Mouse (Mus musculus) heart, embryonic 14.5 days (tissue): ENCODE measurements around the gene Odf3b. TPM values are rescaled to one million over a fixed set of nuclear protein-coding genes. Genes with fewer than 3 reads are reported as not detected.
A peak's percentile ranks its signal among the peaks of the same experiment; 100 is the strongest.

Source experiments
- ATAC-seq: fragments of 200-750 bp; cut with Nextera tagmentation; 2 replicates; pipeline ENCODE4 v1.8.0; 2017; ENCODE audit warnings: low read depth, moderate TSS enrichment; ENCODE audit not compliant: insufficient number of reproducible peaks, insufficient read depth, low FRiP score
- H3K27ac ChIP-seq, 2 experiments: fragments of 200-500 bp in 1 of 2; fragments of 300-500 bp in 1 of 2; sonication (generic) in 1 of 2; replicated peaks in 1 of 2; 2 replicates each; pipeline ENCODE4 v1.5.1; 2012 to 2014; ENCODE audit warnings: low read depth in 2 of 2, low read length in 2 of 2, control low read depth in 1 of 2, mild to moderate bottlenecking in 1 of 2, mixed read lengths in 1 of 2; ENCODE audit not compliant: control insufficient read depth in 1 of 2, insufficient read depth in 1 of 2
- H3K27me3 ChIP-seq: fragments of 300-500 bp; sonication (generic); 2 replicates; pipeline ENCODE4 v1.6.1; 2014; ENCODE audit warnings: mild to moderate bottlenecking, low read length, control low read depth; ENCODE audit not compliant: control insufficient read depth, insufficient read depth
- H3K36me3 ChIP-seq: fragments of 300-500 bp; sonication (generic); 2 replicates; pipeline ENCODE4 v1.6.1; 2014; ENCODE audit warnings: mild to moderate bottlenecking, control low read depth, low read length, mixed read lengths; ENCODE audit not compliant: control insufficient read depth, insufficient read depth
- H3K4me1 ChIP-seq, 2 experiments: fragments of 200-500 bp in 1 of 2; fragments of 300-500 bp in 1 of 2; sonication (generic) in 1 of 2; 2 replicates each; pipeline ENCODE4 v1.6.1; 2012 to 2014; ENCODE audit warnings: low read length in 2 of 2, control low read depth in 1 of 2, mixed read lengths in 1 of 2; ENCODE audit not compliant: control insufficient read depth in 2 of 2, insufficient read depth in 2 of 2
- H3K4me2 ChIP-seq: fragments of 300-500 bp; sonication (generic); 2 replicates; pipeline ENCODE4 v1.6.1; 2014; ENCODE audit warnings: mild to moderate bottlenecking, low read length
- H3K4me3 ChIP-seq, 2 experiments: fragments of 200-500 bp in 1 of 2; fragments of 300-500 bp in 1 of 2; sonication (generic) in 1 of 2; 2 replicates each; pipeline ENCODE4 v1.5.1; 2012 to 2014; ENCODE audit warnings: low read length in 2 of 2, mild to moderate bottlenecking in 2 of 2, control low read depth in 1 of 2, low read depth in 1 of 2, moderate library complexity in 1 of 2; ENCODE audit not compliant: control insufficient read depth in 1 of 2, insufficient read depth in 1 of 2
- H3K9ac ChIP-seq: fragments of 300-500 bp; sonication (generic); 2 replicates; pipeline ENCODE4 v1.6.1; 2014; ENCODE audit warnings: mild to moderate bottlenecking, low read length
- H3K9me3 ChIP-seq: fragments of 300-500 bp; sonication (generic); 2 replicates; pipeline ENCODE4 v1.6.1; 2016; ENCODE audit warnings: low read length, control low read depth; ENCODE audit not compliant: control insufficient read depth
- WGBS: fragments of 180-500 bp; shearing (Covaris S2); extraction: QIAGEN DNeasy Blood & Tissue Kit; methylation state at CpG from one replicate; pipeline ENCODE4 v1.1.7; 2014; 5-methylcytosine and 5-hydroxymethylcytosine counted together
- polyA plus RNA-seq: library from polyadenylated mRNA; unstranded; fragments of >200 nt; fragmentation: Nextera tagmentation; extraction: Ambion mirVana; gene quantifications from 2 replicates; pipeline ENCODE4 v1.2.1, GENCODE M21; 2014

The Odf3b gene
- polyA plus RNA-seq, 1 experiment from 2014 or later: 0.76 TPM

GRCm38 (mm10) chr15:89352054-89352453 is 27.0 kb downstream of the Odf3b start:
- ATAC-seq: no peak
- no peaks in the 10 kb centered on the region for H3K27me3 ChIP-seq
- no peak overlapping the region for H3K4me2 ChIP-seq
- no peak overlapping the region for H3K4me3 ChIP-seq
- H3K36me3 ChIP-seq: peaks cover 49% of the 10 kb centered on the region
- H3K9me3 ChIP-seq: no peaks in the 10 kb centered on the region
- 96% methylated on average over 14 of the region's 14 CpGs for WGBS
- no peak overlapping the region for H3K9ac ChIP-seq
- no peak overlapping the region for H3K27ac ChIP-seq
- H3K4me1 ChIP-seq: peaks cover 7 to 22% of the 10 kb centered on the region in 2 experiments

- H3K27me3 ChIP-seq: no peaks in the 10 kb centered on the region
- H3K4me2 ChIP-seq: no peak overlapping the region
- no peak overlapping the region for H3K4me3 ChIP-seq
- peaks cover 7 to 14% of the 10 kb centered on the region in 2 experiments for H3K4me1 ChIP-seq
- 71% methylated on average over 15 of the region's 15 CpGs for WGBS
- peak overlapping the region in 1 of 2 experiments; percentile 30; a peak in 1 of 4 replicates for H3K27ac ChIP-seq
- ATAC-seq: no peak
- H3K36me3 ChIP-seq: peaks cover 49% of the 10 kb centered on the region
- H3K9ac ChIP-seq: no peak overlapping the region
- H3K9me3 ChIP-seq: no peaks in the 10 kb centered on the region
These were observed 27.8 kb downstream of the Odf3b start for GRCm38 (mm10) chr15:89351302-89351701.

GRCm38 (mm10) chr15:89350447-89350846 is 28.6 kb downstream of the Odf3b start:
- Histone ChIP-seq H3K4me1 (peaks cover 7 to 14% of the 10 kb centered on the region in 2 experiments), H3K4me3 (no peak overlapping the region), H3K27me3 (no peaks in the 10 kb centered on the region), H3K9ac (no peak overlapping the region), H3K9me3 (no peaks in the 10 kb centered on the region), H3K4me2 (no peak overlapping the region), H3K36me3 (peaks cover 49% of the 10 kb centered on the region), H3K27ac (peak overlapping the region in 1 of 2 experiments; percentile 30; a peak in 2 of 4 replicates)
- no peak for ATAC-seq
- 74% methylated on average over 5 of the region's 5 CpGs for WGBS

- WGBS: 83% methylated on average over 3 of the region's 3 CpGs
- H3K4me3 ChIP-seq: no peak overlapping the region
- ATAC-seq: no peak
- no peaks in the 10 kb centered on the region for H3K36me3 ChIP-seq
- H3K4me1 ChIP-seq: no peaks in the 10 kb centered on the region
- no peaks in the 10 kb centered on the region for H3K27me3 ChIP-seq
- no peak overlapping the region for H3K27ac ChIP-seq
- no peaks in the 10 kb centered on the region for H3K9me3 ChIP-seq
- no peak overlapping the region for H3K4me2 ChIP-seq
- no peak overlapping the region for H3K9ac ChIP-seq
These were observed 35.8 kb downstream of the Odf3b start for GRCm38 (mm10) chr15:89343325-89343724.

GRCm38 (mm10) chr15:89341678-89342077 is 37.4 kb downstream of the Odf3b start:
- ATAC-seq: no peak
- 47% methylated on average over 1 of the region's 1 CpGs for WGBS
- Histone ChIP-seq H3K27me3 (no peaks in the 10 kb centered on the region), H3K4me2 (no peak overlapping the region), H3K36me3 (no peaks in the 10 kb centered on the region), H3K9me3 (no peaks in the 10 kb centered on the region), H3K9ac (no peak overlapping the region), H3K4me1 (no peaks in the 10 kb centered on the region), H3K27ac (no peak overlapping the region), H3K4me3 (no peak overlapping the region)

- no peak overlapping the region for H3K27ac ChIP-seq
- H3K9me3 ChIP-seq: no peaks in the 10 kb centered on the region
- 77% methylated on average over 3 of the region's 3 CpGs for WGBS
- H3K4me1 ChIP-seq: no peaks in the 10 kb centered on the region
- H3K27me3 ChIP-seq: no peaks in the 10 kb centered on the region
- H3K36me3 ChIP-seq: no peaks in the 10 kb centered on the region
- no peak for ATAC-seq
- no peak overlapping the region for H3K4me3 ChIP-seq
- H3K9ac ChIP-seq: no peak overlapping the region
- H3K4me2 ChIP-seq: no peak overlapping the region
These were observed 38.9 kb downstream of the Odf3b start for GRCm38 (mm10) chr15:89340136-89340535.

GRCm38 (mm10) chr15:89339696-89340095 is 39.4 kb downstream of the Odf3b start:
- ATAC-seq: no peak
- 96% methylated on average over 2 of the region's 2 CpGs for WGBS
- Histone ChIP-seq H3K9me3 (no peaks in the 10 kb centered on the region), H3K4me3 (no peak overlapping the region), H3K27me3 (no peaks in the 10 kb centered on the region), H3K9ac (no peak overlapping the region), H3K4me1 (no peaks in the 10 kb centered on the region), H3K27ac (no peak overlapping the region), H3K36me3 (no peaks in the 10 kb centered on the region), H3K4me2 (no peak overlapping the region)

GRCm38 (mm10) chr15:89336422-89336821 is 42.7 kb downstream of the Odf3b start:
- 77% methylated on average over 14 of the region's 14 CpGs for WGBS
- Histone ChIP-seq H3K9ac (no peak overlapping the region), H3K9me3 (no peaks in the 10 kb centered on the region), H3K27ac (no peak overlapping the region), H3K36me3 (no peaks in the 10 kb centered on the region), H3K27me3 (no peaks in the 10 kb centered on the region), H3K4me2 (no peak overlapping the region), H3K4me3 (no peak overlapping the region), H3K4me1 (no peaks in the 10 kb centered on the region)
- ATAC-seq: no peak
